Mouse (Mus musculus): ENCODE results near the gene Tex52. TPM values are rescaled to one million over a fixed set of nuclear protein-coding genes. Genes with fewer than 3 reads are reported as not detected.
A peak's percentile ranks its signal among the peaks of the same experiment; 100 is the strongest.

Gene Tex52
- polyA plus RNA-seq (2014; fragmentation: Nextera tagmentation; extraction: Ambion mirVana), result 0.34 and 0.58 TPM in 2 replicates

GRCm38 (mm10) chr6:128375192-128375591, at the start of gene Tex52, which contains the start of gene Gm44596:
TSS of gene Tex52 (plus strand) at chr6:128375456.
TSS of gene Gm44596 (plus strand) at chr6:128375503.
- H3K4me2 ChIP-seq (replicated peaks), result no peak within 1 kb of the TSS
- DNase-seq (ENCODE audit: low spot score) (peak; percentile 54), ATAC-seq (ENCODE audit: low FRiP score) (peak; percentile 75; the same call in 1 of the 2 replicates)
- peaks cover 5% of the 10 kb centered on the region; the same call in 1 of the 2 replicates for H3K4me1 ChIP-seq (replicated peaks; ENCODE audit: control insufficient read depth, insufficient read depth, low read length)
- H3K9ac ChIP-seq, result no peak within 1 kb of the TSS
- no peaks in the 10 kb centered on the region for H3K9me3 ChIP-seq (ENCODE audit: control insufficient read depth, low read length)
- H3K36me3 ChIP-seq (replicated peaks; ENCODE audit: control insufficient read depth, insufficient read depth), result no peaks in the 10 kb centered on the region
- WGBS, result 21% methylated on average over 6 of the region's 6 CpGs
- peak within 1 kb of the TSS; percentile 49; the same call in 1 of the 2 replicates for H3K27ac ChIP-seq
- H3K27me3 ChIP-seq (ENCODE audit: control insufficient read depth, insufficient read depth, low read length), result no peaks in the 10 kb centered on the region
- no peak within 1 kb of the TSS for H3K4me3 ChIP-seq (replicated peaks; ENCODE audit: low read length)

- H3K36me3 ChIP-seq (replicated peaks; ENCODE audit: control insufficient read depth, insufficient read depth), result peaks cover 58% of the 10 kb centered on the region
- 25% methylated on average over 12 of the region's 12 CpGs for WGBS
- DNase-seq (ENCODE audit: low spot score), result peak; percentile 82
- peaks cover 14% of the 10 kb centered on the region for H3K9me3 ChIP-seq (ENCODE audit: control insufficient read depth, low read length)
- no peaks in the 10 kb centered on the region for H3K27me3 ChIP-seq (ENCODE audit: control insufficient read depth, insufficient read depth, low read length)
- peak; percentile 77; the same call in 1 of the 2 replicates for ATAC-seq (ENCODE audit: low FRiP score)
- H3K4me1 ChIP-seq (replicated peaks; ENCODE audit: control insufficient read depth, insufficient read depth, low read length), result peaks cover 4% of the 10 kb centered on the region; the same call in 1 of the 2 replicates
- H3K4me3 ChIP-seq (replicated peaks; ENCODE audit: low read length), result no peak overlapping the region
- H3K4me2 ChIP-seq (replicated peaks), result no peak overlapping the region
- H3K9ac ChIP-seq, result no peak overlapping the region
- H3K27ac ChIP-seq, result no peak overlapping the region; the same call in 1 of the 2 replicates
Measured at GRCm38 (mm10) chr6:128334397-128335124, 40.7 kb upstream of the Tex52 start.

- ATAC-seq (ENCODE audit: low FRiP score) (no peak), DNase-seq (ENCODE audit: low spot score) (no peak)
- H3K27me3 ChIP-seq (ENCODE audit: control insufficient read depth, insufficient read depth, low read length), result no peaks in the 10 kb centered on the region
- H3K9ac ChIP-seq, result no peak overlapping the region
- H3K36me3 ChIP-seq (replicated peaks; ENCODE audit: control insufficient read depth, insufficient read depth), result peaks cover 41% of the 10 kb centered on the region
- H3K4me3 ChIP-seq (replicated peaks; ENCODE audit: low read length), result no peak overlapping the region
- H3K27ac ChIP-seq, result no peak overlapping the region
- 82% methylated on average over 7 of the region's 7 CpGs for WGBS
- H3K4me1 ChIP-seq (replicated peaks; ENCODE audit: control insufficient read depth, insufficient read depth, low read length), result peaks cover 4% of the 10 kb centered on the region; the same call in 1 of the 2 replicates
- H3K4me2 ChIP-seq (replicated peaks), result no peak overlapping the region
- no peaks in the 10 kb centered on the region for H3K9me3 ChIP-seq (ENCODE audit: control insufficient read depth, low read length)
Measured at GRCm38 (mm10) chr6:128337467-128337866, 37.8 kb upstream of the Tex52 start.

DNA sequence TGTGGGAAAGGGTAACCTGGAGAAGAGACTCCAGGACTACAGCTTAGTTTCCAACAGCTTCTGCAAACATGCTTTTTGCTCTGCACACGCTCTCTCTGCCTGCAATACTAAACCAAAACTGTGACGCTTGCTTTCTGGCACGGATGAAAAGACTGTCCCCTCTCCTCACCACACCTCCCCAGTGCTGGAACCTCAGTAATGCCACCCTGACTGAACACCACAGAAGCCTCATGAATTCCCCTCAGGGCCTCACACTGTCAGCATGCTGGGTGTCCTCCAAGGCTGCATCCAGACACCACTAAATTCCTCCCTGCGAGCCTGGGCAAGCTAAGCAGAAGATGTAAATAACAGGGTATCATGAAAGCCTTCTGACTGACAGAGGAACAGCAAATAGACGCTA, 36.4 kb upstream of the Tex52 start:
- peaks cover 4% of the 10 kb centered on the region; the same call in 1 of the 2 replicates for H3K4me1 ChIP-seq (replicated peaks; ENCODE audit: control insufficient read depth, insufficient read depth, low read length)
- ATAC-seq (ENCODE audit: low FRiP score) (peak; percentile 40; the same call in 1 of the 2 replicates), DNase-seq (ENCODE audit: low spot score) (no peak)
- H3K4me2 ChIP-seq (replicated peaks), result no peak overlapping the region
- no peak overlapping the region for H3K9ac ChIP-seq
- WGBS, result 64% methylated on average over 5 of the region's 5 CpGs
- H3K27me3 ChIP-seq (ENCODE audit: control insufficient read depth, insufficient read depth, low read length), result no peaks in the 10 kb centered on the region
- peak overlapping the region; percentile 32; the same call in 1 of the 2 replicates for H3K27ac ChIP-seq
- H3K9me3 ChIP-seq (ENCODE audit: control insufficient read depth, low read length), result no peaks in the 10 kb centered on the region
- H3K36me3 ChIP-seq (replicated peaks; ENCODE audit: control insufficient read depth, insufficient read depth), result peaks cover 35% of the 10 kb centered on the region
- H3K4me3 ChIP-seq (replicated peaks; ENCODE audit: low read length), result no peak overlapping the region

- Histone ChIP-seq H3K9ac (no peak overlapping the region), H3K27me3 (ENCODE audit: control insufficient read depth, insufficient read depth, low read length) (no peaks in the 10 kb centered on the region), H3K9me3 (ENCODE audit: control insufficient read depth, low read length) (no peaks in the 10 kb centered on the region), H3K36me3 (replicated peaks; ENCODE audit: control insufficient read depth, insufficient read depth) (peaks cover 17% of the 10 kb centered on the region; the same call in 1 of the 2 replicates), H3K4me1 (replicated peaks; ENCODE audit: control insufficient read depth, insufficient read depth, low read length) (peaks cover 4% of the 10 kb centered on the region; the same call in 1 of the 2 replicates), H3K4me2 (replicated peaks) (no peak overlapping the region), H3K4me3 (replicated peaks; ENCODE audit: low read length) (no peak overlapping the region), H3K27ac (no peak overlapping the region)
- ATAC-seq (ENCODE audit: low FRiP score) (no peak), DNase-seq (ENCODE audit: low spot score) (no peak)
- WGBS, result 96% methylated on average over 11 of the region's 11 CpGs
Measured at GRCm38 (mm10) chr6:128341956-128342723, 33.1 kb upstream of the Tex52 start.

- no peak for ATAC-seq (ENCODE audit: low FRiP score)
- H3K9ac ChIP-seq, result no peak overlapping the region
- no peaks in the 10 kb centered on the region for H3K27me3 ChIP-seq (ENCODE audit: control insufficient read depth, insufficient read depth, low read length)
- no peak overlapping the region for H3K4me2 ChIP-seq (replicated peaks)
- no peak for DNase-seq (ENCODE audit: low spot score)
- H3K4me1 ChIP-seq (replicated peaks; ENCODE audit: control insufficient read depth, insufficient read depth, low read length), result no peaks in the 10 kb centered on the region
- no peak overlapping the region for H3K27ac ChIP-seq
- peaks cover 19% of the 10 kb centered on the region for H3K36me3 ChIP-seq (replicated peaks; ENCODE audit: control insufficient read depth, insufficient read depth)
- H3K4me3 ChIP-seq (replicated peaks; ENCODE audit: low read length), result no peak overlapping the region
- no peaks in the 10 kb centered on the region for H3K9me3 ChIP-seq (ENCODE audit: control insufficient read depth, low read length)
- 89% methylated on average over 10 of the region's 10 CpGs for WGBS
Measured at GRCm38 (mm10) chr6:128345623-128346022, 29.6 kb upstream of the Tex52 start.

GRCm38 (mm10) chr6:128346782-128347181, 28.5 kb upstream of the Tex52 start:
- H3K4me3 ChIP-seq (replicated peaks; ENCODE audit: low read length), result no peak overlapping the region
- ATAC-seq (ENCODE audit: low FRiP score) (no peak), DNase-seq (ENCODE audit: low spot score) (no peak)
- WGBS, result 86% methylated on average over 6 of the region's 6 CpGs
- H3K4me2 ChIP-seq (replicated peaks), result no peak overlapping the region
- H3K36me3 ChIP-seq (replicated peaks; ENCODE audit: control insufficient read depth, insufficient read depth), result peaks cover 19% of the 10 kb centered on the region
- H3K27ac ChIP-seq, result no peak overlapping the region
- H3K9ac ChIP-seq, result no peak overlapping the region
- no peaks in the 10 kb centered on the region for H3K9me3 ChIP-seq (ENCODE audit: control insufficient read depth, low read length)
- no peaks in the 10 kb centered on the region for H3K4me1 ChIP-seq (replicated peaks; ENCODE audit: control insufficient read depth, insufficient read depth, low read length)
- H3K27me3 ChIP-seq (ENCODE audit: control insufficient read depth, insufficient read depth, low read length), result no peaks in the 10 kb centered on the region

DNA sequence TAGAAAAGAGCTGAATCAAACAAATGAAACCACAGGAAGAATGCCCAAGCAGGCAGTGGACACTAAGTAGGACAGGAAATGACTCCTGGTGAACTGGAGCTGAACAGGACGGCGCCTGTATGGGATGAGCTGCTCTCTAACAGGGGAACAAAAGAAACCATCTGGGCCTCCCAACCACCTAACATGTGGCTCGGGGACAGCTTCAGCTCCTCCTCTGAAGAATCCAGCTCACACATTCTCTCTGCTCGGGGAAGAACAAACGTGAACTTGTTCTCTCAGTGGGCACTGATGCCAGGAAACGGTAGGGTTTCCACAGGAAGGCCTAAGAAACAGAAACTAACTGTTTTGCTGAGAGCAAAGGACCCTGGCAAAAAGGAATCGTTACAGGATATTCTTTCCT, 25.5 kb upstream of the Tex52 start:
- H3K36me3 ChIP-seq (replicated peaks; ENCODE audit: control insufficient read depth, insufficient read depth), result peaks cover 5% of the 10 kb centered on the region
- 35% methylated on average over 7 of the region's 7 CpGs for WGBS
- H3K9me3 ChIP-seq (ENCODE audit: control insufficient read depth, low read length), result no peaks in the 10 kb centered on the region
- no peak overlapping the region for H3K9ac ChIP-seq
- ATAC-seq (ENCODE audit: low FRiP score) (no peak), DNase-seq (ENCODE audit: low spot score) (no peak)
- H3K4me1 ChIP-seq (replicated peaks; ENCODE audit: control insufficient read depth, insufficient read depth, low read length), result peaks cover 8% of the 10 kb centered on the region; the same call in 1 of the 2 replicates
- no peak overlapping the region for H3K4me2 ChIP-seq (replicated peaks)
- peak overlapping the region; percentile 51 for H3K27ac ChIP-seq
- H3K4me3 ChIP-seq (replicated peaks; ENCODE audit: low read length), result no peak overlapping the region
- no peaks in the 10 kb centered on the region for H3K27me3 ChIP-seq (ENCODE audit: control insufficient read depth, insufficient read depth, low read length)

- Histone ChIP-seq H3K4me3 (replicated peaks; ENCODE audit: low read length) (peak overlapping the region; percentile 67; the same call in 1 of the 2 replicates), H3K9ac (peak overlapping the region; percentile 74; the same call in 1 of the 2 replicates), H3K4me1 (replicated peaks; ENCODE audit: control insufficient read depth, insufficient read depth, low read length) (peaks cover 13% of the 10 kb centered on the region), H3K36me3 (replicated peaks; ENCODE audit: control insufficient read depth, insufficient read depth) (peaks cover 27% of the 10 kb centered on the region), H3K27ac (no peak overlapping the region), H3K9me3 (ENCODE audit: control insufficient read depth, low read length) (no peaks in the 10 kb centered on the region), H3K27me3 (ENCODE audit: control insufficient read depth, insufficient read depth, low read length) (no peaks in the 10 kb centered on the region), H3K4me2 (replicated peaks) (peak overlapping the region; percentile 58)
- 37% methylated on average over 3 of the region's 3 CpGs for WGBS
- DNase-seq (ENCODE audit: low spot score), result no peak
- no peak for ATAC-seq (ENCODE audit: low FRiP score)
Measured at GRCm38 (mm10) chr6:128354140-128354539, 21.1 kb upstream of the Tex52 start.

All from hindbrain, embryonic 14.5 days (tissue).